Mouse (Mus musculus) T-helper 1 cell (primary cell): ENCODE measurements at regions not wholly inside any gene's neighbourhood (a gene's known extent, or its start where the extent isn't known, plus 50 kb on each side); places are given as distances from the start of the nearest gene placed in this dataset.

ENCODE experiments used
- in situ Hi-C: fragments of 300-600 bp; cut with MboI, MseI; formaldehyde crosslinking; loops from one replicate; pipeline ENCODE4 v1.15.1; 2025; ENCODE audit warnings: high pct_unique_total_duplicates

GRCm38 (mm10) chr17:45240963-45241543 lies 192.5 kb downstream of the Cdc5l start:
- in situ Hi-C loops, result no loop called here

- in situ Hi-C loops, result no loop called here
Observed at GRCm38 (mm10) chr17:45240545-45240944, 193.0 kb downstream of the Cdc5l start.

- in situ Hi-C loops, result no loop called here
Observed at GRCm38 (mm10) chr17:45237246-45237645, 196.3 kb downstream of the Cdc5l start.

- in situ Hi-C loops, result no loop called here
Observed at GRCm38 (mm10) chr17:45235401-45235800, 198.1 kb downstream of the Cdc5l start.

- in situ Hi-C loops, result no loop called here
Observed at GRCm38 (mm10) chr17:45232874-45233273, 200.7 kb downstream of the Cdc5l start.

- in situ Hi-C loops, result no loop called here
Observed at GRCm38 (mm10) chr17:45227190-45227589, 206.3 kb downstream of the Cdc5l start.

GRCm38 (mm10) chr17:45226486-45226885 lies 207.1 kb downstream of the Cdc5l start:
- in situ Hi-C loops, result no loop called here

GRCm38 (mm10) chr17:45221625-45222024 lies 211.9 kb downstream of the Cdc5l start:
- in situ Hi-C loops, result no loop called here

GRCm38 (mm10) chr17:45217126-45217525 lies 216.4 kb downstream of the Cdc5l start:
- in situ Hi-C loops, result no loop called here

GRCm38 (mm10) chr17:45215067-45216049 lies 218.2 kb downstream of the Cdc5l start:
- in situ Hi-C loops, result no loop called here

GRCm38 (mm10) chr17:45210984-45211383 lies 222.6 kb downstream of the Cdc5l start:
- in situ Hi-C loops, result no loop called here

- in situ Hi-C loops, result no loop called here
Observed at GRCm38 (mm10) chr17:45209387-45209663, 224.2 kb downstream of the Cdc5l start.

GRCm38 (mm10) chr17:45208596-45209386 lies 224.7 kb downstream of the Cdc5l start:
- in situ Hi-C loops, result no loop called here

GRCm38 (mm10) chr17:45195779-45196178 lies 237.8 kb downstream of the Cdc5l start:
- in situ Hi-C loops, result no loop called here

- in situ Hi-C loops, result no loop called here
Observed at GRCm38 (mm10) chr17:45194786-45195281, 238.7 kb downstream of the Cdc5l start.

GRCm38 (mm10) chr17:45193456-45194025 lies 240.0 kb downstream of the Cdc5l start:
- in situ Hi-C loops, result no loop called here

GRCm38 (mm10) chr17:45187402-45187801 lies 246.1 kb downstream of the Cdc5l start:
- in situ Hi-C loops, result no loop called here

- in situ Hi-C loops, result no loop called here
Observed at GRCm38 (mm10) chr17:45176340-45176739, 257.2 kb downstream of the Cdc5l start.

GRCm38 (mm10) chr17:45169257-45169994 lies 264.1 kb downstream of the Cdc5l start:
- in situ Hi-C loops, result loop anchor here (10.0 kb wide), 1 partner anchor 1305 kb away; no protein-coding TSS in a partner anchor
